Mouse (Mus musculus): ENCODE measurements around the gene Gm37240. TPM values are rescaled to one million over a fixed set of nuclear protein-coding genes. Genes with fewer than 3 reads are reported as not detected.

Gm37240 gene
- polyA plus RNA-seq, 1 experiment, result 0.91 TPM

DNA sequence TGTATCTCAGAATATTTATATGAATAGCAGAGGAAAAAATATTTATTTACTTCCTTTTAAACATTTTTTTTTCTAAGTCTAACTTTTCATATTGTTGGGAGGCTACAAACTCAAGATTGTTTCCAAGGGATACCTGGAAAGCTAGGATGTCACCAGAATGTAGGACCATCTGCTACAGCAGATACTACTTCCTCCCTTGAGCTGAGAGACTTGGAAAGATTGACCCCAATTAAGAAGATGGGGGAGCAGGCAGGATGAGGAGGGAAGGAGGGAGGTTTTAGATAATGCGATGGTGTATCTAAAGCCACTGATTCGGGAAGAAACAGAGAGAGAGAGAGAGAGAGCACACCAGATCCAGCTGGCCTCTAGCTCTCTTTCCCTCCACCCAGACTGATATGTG is 418.3 kb downstream of the Gm37240 start:
- no peaks in the 10 kb centered on the region for H3K27me3 ChIP-seq (ENCODE audit: control insufficient read depth, insufficient read depth, low read length, poor library complexity, severe bottlenecking)
- H3K4me3 ChIP-seq (ENCODE audit: low read depth, low read length), result no peak overlapping the region
- H3K9me3 ChIP-seq (replicated peaks; ENCODE audit: control insufficient read depth, insufficient read depth, low read length, poor library complexity, severe bottlenecking), result no peaks in the 10 kb centered on the region
- H3K27ac ChIP-seq (ENCODE audit: insufficient read depth, low read length), result no peak overlapping the region
- H3K36me3 ChIP-seq (ENCODE audit: control insufficient read depth, insufficient read depth, low read length, poor library complexity, severe bottlenecking), result no peaks in the 10 kb centered on the region
- no peak overlapping the region for H3K9ac ChIP-seq (ENCODE audit: low read depth, poor library complexity, severe bottlenecking)
- H3K4me1 ChIP-seq (ENCODE audit: control insufficient read depth, insufficient read depth, low read length), result no peaks in the 10 kb centered on the region
- no peak for TF ChIP-seq EP300 (IDR thresholded peaks at IDR 0.05; ENCODE audit: insufficient read depth, low read depth, low read length)
- no peak for TF ChIP-seq POLR2A (IDR thresholded peaks at IDR 0.05; ENCODE audit: insufficient read depth, low read length)
- TF ChIP-seq CTCF (IDR thresholded peaks at IDR 0.05; ENCODE audit: low read depth, low read length), result no peak

DNA sequence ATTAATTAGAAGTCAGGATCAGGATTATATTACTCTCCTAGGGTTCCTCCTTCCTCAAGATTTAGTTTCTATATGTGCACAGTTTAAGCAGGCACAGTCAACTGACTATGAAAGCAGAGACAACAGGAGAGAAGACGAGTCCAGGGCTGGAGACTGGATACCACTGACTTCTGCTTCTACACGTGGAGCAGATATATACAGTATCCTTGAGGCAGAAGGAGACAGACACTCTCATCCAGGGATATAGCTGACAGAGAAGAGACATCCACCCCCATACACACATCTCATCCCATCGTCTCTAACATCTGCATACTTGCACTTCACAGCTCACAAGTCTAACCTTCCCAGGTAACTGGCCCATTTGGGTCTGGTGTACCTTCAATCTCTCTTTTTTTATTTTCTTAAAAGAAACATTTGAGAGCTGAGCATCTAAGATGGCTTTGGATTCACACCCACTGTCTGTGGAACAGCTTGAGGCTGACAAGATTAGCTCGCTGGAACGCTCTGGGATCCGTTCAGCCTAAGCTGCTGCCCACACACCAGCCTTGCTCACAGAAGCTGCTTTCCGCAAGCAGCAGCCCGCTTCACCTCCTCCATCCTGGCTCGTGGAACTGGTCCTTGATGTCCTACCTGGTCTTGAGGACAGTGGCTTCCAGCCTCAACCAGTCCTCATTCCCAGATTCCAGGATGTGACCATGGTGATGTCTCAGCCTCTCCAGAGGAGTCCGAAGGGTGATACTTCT is 421.9 kb downstream of the Gm37240 start:
- Histone ChIP-seq H3K27me3 (ENCODE audit: control insufficient read depth, insufficient read depth, low read length, poor library complexity, severe bottlenecking) (no peaks in the 10 kb centered on the region), H3K27ac (ENCODE audit: insufficient read depth, low read length) (no peak overlapping the region), H3K9ac (ENCODE audit: low read depth, poor library complexity, severe bottlenecking) (no peak overlapping the region), H3K4me1 (ENCODE audit: control insufficient read depth, insufficient read depth, low read length) (no peaks in the 10 kb centered on the region), H3K36me3 (ENCODE audit: control insufficient read depth, insufficient read depth, low read length, poor library complexity, severe bottlenecking) (no peaks in the 10 kb centered on the region), H3K9me3 (replicated peaks; ENCODE audit: control insufficient read depth, insufficient read depth, low read length, poor library complexity, severe bottlenecking) (no peaks in the 10 kb centered on the region), H3K4me3 (ENCODE audit: low read depth, low read length) (no peak overlapping the region)
- TF ChIP-seq CTCF (IDR thresholded peaks at IDR 0.05; ENCODE audit: low read depth, low read length), result no peak
- TF ChIP-seq EP300 (IDR thresholded peaks at IDR 0.05; ENCODE audit: insufficient read depth, low read depth, low read length), result no peak
- TF ChIP-seq POLR2A (IDR thresholded peaks at IDR 0.05; ENCODE audit: insufficient read depth, low read length), result no peak

DNA sequence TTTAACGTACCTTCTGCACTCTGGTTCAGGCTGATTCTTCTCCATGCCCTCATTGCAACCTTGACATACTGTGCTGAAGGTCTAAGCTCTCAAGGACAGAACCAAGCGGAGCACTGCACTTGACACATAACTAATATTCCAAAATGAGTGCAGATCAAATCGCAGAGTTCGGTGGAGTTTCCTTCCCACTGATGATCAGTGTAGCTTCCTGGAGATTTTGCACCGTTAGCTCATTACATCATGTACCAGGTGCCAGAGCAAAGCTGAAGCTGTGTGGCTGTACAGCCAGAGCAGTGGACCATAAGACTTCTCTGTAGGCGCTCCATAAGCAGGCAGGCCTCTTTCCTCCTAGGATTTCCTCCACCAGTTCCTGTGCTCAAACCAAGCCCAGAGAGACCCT is 427.3 kb downstream of the Gm37240 start:
- Histone ChIP-seq H3K9me3 (replicated peaks; ENCODE audit: control insufficient read depth, insufficient read depth, low read length, poor library complexity, severe bottlenecking) (no peaks in the 10 kb centered on the region), H3K27ac (ENCODE audit: insufficient read depth, low read length) (no peak overlapping the region), H3K4me1 (ENCODE audit: control insufficient read depth, insufficient read depth, low read length) (no peaks in the 10 kb centered on the region), H3K9ac (ENCODE audit: low read depth, poor library complexity, severe bottlenecking) (no peak overlapping the region), H3K36me3 (ENCODE audit: control insufficient read depth, insufficient read depth, low read length, poor library complexity, severe bottlenecking) (no peaks in the 10 kb centered on the region), H3K27me3 (ENCODE audit: control insufficient read depth, insufficient read depth, low read length, poor library complexity, severe bottlenecking) (no peaks in the 10 kb centered on the region), H3K4me3 (ENCODE audit: low read depth, low read length) (no peak overlapping the region)
- TF ChIP-seq EP300 (IDR thresholded peaks at IDR 0.05; ENCODE audit: insufficient read depth, low read depth, low read length) (no peak), CTCF (IDR thresholded peaks at IDR 0.05; ENCODE audit: low read depth, low read length) (no peak)

DNA sequence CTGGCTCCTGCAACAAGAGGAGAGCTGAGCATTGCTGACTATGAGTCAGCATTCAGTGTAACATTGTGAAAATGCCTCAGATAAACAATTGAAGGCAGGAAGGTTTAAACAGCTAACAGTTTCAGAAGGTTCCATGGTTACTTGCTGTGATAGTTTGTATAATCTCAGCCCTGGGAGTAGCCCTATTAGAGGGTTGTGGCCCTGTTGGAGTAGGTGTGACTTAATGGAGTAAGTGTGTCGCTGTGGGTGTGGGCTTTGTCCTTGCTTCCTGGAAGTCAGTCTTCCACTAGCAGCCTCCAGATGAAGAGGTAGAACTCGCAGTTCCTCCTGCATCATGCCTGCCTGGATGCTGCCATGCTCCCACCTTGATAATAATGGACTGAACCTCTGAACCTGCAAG is 430.3 kb downstream of the Gm37240 start:
- Histone ChIP-seq H3K9ac (ENCODE audit: low read depth, poor library complexity, severe bottlenecking) (no peak overlapping the region), H3K36me3 (ENCODE audit: control insufficient read depth, insufficient read depth, low read length, poor library complexity, severe bottlenecking) (no peaks in the 10 kb centered on the region), H3K4me1 (ENCODE audit: control insufficient read depth, insufficient read depth, low read length) (no peaks in the 10 kb centered on the region), H3K4me3 (ENCODE audit: low read depth, low read length) (no peak overlapping the region), H3K27ac (ENCODE audit: insufficient read depth, low read length) (no peak overlapping the region), H3K9me3 (replicated peaks; ENCODE audit: control insufficient read depth, insufficient read depth, low read length, poor library complexity, severe bottlenecking) (no peaks in the 10 kb centered on the region), H3K27me3 (ENCODE audit: control insufficient read depth, insufficient read depth, low read length, poor library complexity, severe bottlenecking) (no peaks in the 10 kb centered on the region)
- TF ChIP-seq CTCF (IDR thresholded peaks at IDR 0.05; ENCODE audit: low read depth, low read length) (no peak), EP300 (IDR thresholded peaks at IDR 0.05; ENCODE audit: insufficient read depth, low read depth, low read length) (no peak), POLR2A (IDR thresholded peaks at IDR 0.05; ENCODE audit: insufficient read depth, low read length) (no peak)

DNA sequence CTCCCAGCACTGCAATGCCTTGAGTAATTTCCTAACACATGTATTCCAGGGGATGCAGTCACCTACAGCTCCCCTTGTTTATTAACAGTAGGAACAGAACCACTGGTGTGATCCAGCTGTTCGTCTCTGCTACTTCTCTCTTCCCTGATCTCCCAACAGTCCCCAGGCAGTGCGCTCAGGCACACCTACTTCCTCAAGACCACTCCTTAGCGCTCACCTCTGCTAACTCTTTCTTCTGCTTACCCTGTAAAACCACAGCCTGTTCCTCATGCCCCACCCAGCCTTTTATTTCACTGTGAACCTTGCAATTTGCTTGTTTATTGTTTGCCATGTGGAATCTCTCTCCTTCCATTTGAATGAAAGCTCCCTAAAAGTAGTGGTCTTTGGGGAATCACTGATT is 431.9 kb downstream of the Gm37240 start:
- Histone ChIP-seq H3K4me3 (ENCODE audit: low read depth, low read length) (no peak overlapping the region), H3K27ac (ENCODE audit: insufficient read depth, low read length) (no peak overlapping the region), H3K36me3 (ENCODE audit: control insufficient read depth, insufficient read depth, low read length, poor library complexity, severe bottlenecking) (no peaks in the 10 kb centered on the region), H3K9me3 (replicated peaks; ENCODE audit: control insufficient read depth, insufficient read depth, low read length, poor library complexity, severe bottlenecking) (no peaks in the 10 kb centered on the region), H3K27me3 (ENCODE audit: control insufficient read depth, insufficient read depth, low read length, poor library complexity, severe bottlenecking) (no peaks in the 10 kb centered on the region), H3K4me1 (ENCODE audit: control insufficient read depth, insufficient read depth, low read length) (no peaks in the 10 kb centered on the region), H3K9ac (ENCODE audit: low read depth, poor library complexity, severe bottlenecking) (no peak overlapping the region)
- no peak for TF ChIP-seq CTCF (IDR thresholded peaks at IDR 0.05; ENCODE audit: low read depth, low read length)
- TF ChIP-seq POLR2A (IDR thresholded peaks at IDR 0.05; ENCODE audit: insufficient read depth, low read length), result no peak
- no peak for TF ChIP-seq EP300 (IDR thresholded peaks at IDR 0.05; ENCODE audit: insufficient read depth, low read depth, low read length)

DNA sequence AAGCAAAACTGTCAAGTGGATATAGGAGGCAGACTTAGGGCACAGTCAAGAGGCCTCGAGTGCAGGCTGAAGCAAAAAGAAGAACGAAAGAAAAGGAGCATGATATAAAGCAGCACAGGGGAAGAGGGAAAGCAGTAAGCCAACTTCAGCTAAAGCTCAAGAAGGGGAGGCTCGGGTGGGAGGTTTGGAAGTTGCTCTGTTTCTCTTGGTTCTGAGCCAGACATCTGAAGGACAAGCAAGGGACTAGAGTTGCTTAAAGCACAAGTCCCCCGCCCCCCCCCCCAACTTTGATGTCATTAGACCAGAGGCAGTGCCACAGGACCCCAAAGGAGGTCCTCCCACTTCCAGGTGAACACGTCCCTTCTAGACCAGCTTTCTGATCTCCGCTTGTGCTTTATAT is 433.3 kb downstream of the Gm37240 start:
- Histone ChIP-seq H3K9me3 (replicated peaks; ENCODE audit: control insufficient read depth, insufficient read depth, low read length, poor library complexity, severe bottlenecking) (no peaks in the 10 kb centered on the region), H3K9ac (ENCODE audit: low read depth, poor library complexity, severe bottlenecking) (no peak overlapping the region), H3K4me1 (ENCODE audit: control insufficient read depth, insufficient read depth, low read length) (no peaks in the 10 kb centered on the region), H3K36me3 (ENCODE audit: control insufficient read depth, insufficient read depth, low read length, poor library complexity, severe bottlenecking) (no peaks in the 10 kb centered on the region), H3K4me3 (ENCODE audit: low read depth, low read length) (no peak overlapping the region), H3K27ac (ENCODE audit: insufficient read depth, low read length) (no peak overlapping the region), H3K27me3 (ENCODE audit: control insufficient read depth, insufficient read depth, low read length, poor library complexity, severe bottlenecking) (no peaks in the 10 kb centered on the region)
- TF ChIP-seq EP300 (IDR thresholded peaks at IDR 0.05; ENCODE audit: insufficient read depth, low read depth, low read length), result no peak
- TF ChIP-seq CTCF (IDR thresholded peaks at IDR 0.05; ENCODE audit: low read depth, low read length), result no peak
- no peak for TF ChIP-seq POLR2A (IDR thresholded peaks at IDR 0.05; ENCODE audit: insufficient read depth, low read length)

All from ES-Bruce4 (cell line).